Mouse (Mus musculus): ENCODE measurements at regions not wholly inside any gene's neighbourhood (a gene's known extent, or its start where the extent isn't known, plus 50 kb on each side); places are given as distances from the start of the nearest gene placed in this dataset.

- WGBS = 68% methylated on average over 4 of the region's 4 CpGs
- no peak overlapping the region for H3K4me2 ChIP-seq (ENCODE audit: low read depth, low read length)
- no peak overlapping the region for H3K27ac ChIP-seq
- H3K27me3 ChIP-seq (ENCODE audit: insufficient read depth, low read length) = no peaks in the 10 kb centered on the region
- ATAC-seq = no peak
- TF ChIP-seq CTCF (IDR thresholded peaks at IDR 0.05; ENCODE audit: low read depth) = no peak
- DNase-seq (ENCODE audit: low spot score) = no peak
- H3K36me3 ChIP-seq (ENCODE audit: insufficient read depth, low read length) = no peaks in the 10 kb centered on the region
- no peaks in the 10 kb centered on the region for H3K9me3 ChIP-seq (ENCODE audit: low read length)
- no peak overlapping the region for H3K4me3 ChIP-seq (ENCODE audit: low read length)
- no peak overlapping the region for H3K9ac ChIP-seq (replicated peaks; ENCODE audit: low read length)
- H3K4me1 ChIP-seq (ENCODE audit: insufficient read depth, low read length) = no peaks in the 10 kb centered on the region
These were observed 71.3 kb upstream of the Kcnd3 start for GRCm38 (mm10) chr3:105380818-105381217.

- 39% methylated on average over 8 of the region's 8 CpGs for WGBS
- ATAC-seq = peak; percentile 62; the same call in 1 of the 2 replicates
- no peak overlapping the region for H3K27ac ChIP-seq
These were observed 59.3 kb upstream of the Kcnd3 start for GRCm38 (mm10) chr3:105392611-105393514.

More at GRCm38 (mm10) chr3:105392611-105393514, 59.3 kb upstream of the Kcnd3 start:
- no peak overlapping the region for H3K9ac ChIP-seq (replicated peaks; ENCODE audit: low read length)
- no peaks in the 10 kb centered on the region for H3K4me1 ChIP-seq (ENCODE audit: insufficient read depth, low read length)
- TF ChIP-seq CTCF (IDR thresholded peaks at IDR 0.05; ENCODE audit: low read depth) = no peak
- no peaks in the 10 kb centered on the region for H3K9me3 ChIP-seq (ENCODE audit: low read length)
- no peak overlapping the region for H3K4me3 ChIP-seq (ENCODE audit: low read length)
- no peaks in the 10 kb centered on the region for H3K27me3 ChIP-seq (ENCODE audit: insufficient read depth, low read length)
- DNase-seq (ENCODE audit: low spot score) = peak; percentile 77
- H3K36me3 ChIP-seq (ENCODE audit: insufficient read depth, low read length) = no peaks in the 10 kb centered on the region
- no peak overlapping the region for H3K4me2 ChIP-seq (ENCODE audit: low read depth, low read length)
